Mouse (Mus musculus): ENCODE measurements around the gene Hfm1.

- no peak for TF ChIP-seq POLR2A (IDR thresholded peaks at IDR 0.05; ENCODE audit: borderline replicate concordance, low read depth, low read length)
- no peak for TF ChIP-seq CTCF (IDR thresholded peaks at IDR 0.05; ENCODE audit: low read depth, low read length)
These were observed 32.9 kb upstream of the Hfm1 start for GRCm38 (mm10) chr5:106959031-106959430.
